Mouse (Mus musculus) retina, adult 2 months (tissue): Measurements from ENCODE around the gene Chn1.

ENCODE experiments used
- DNase-seq: peaks from one replicate; pipeline ENCODE4 v3.0.0-alpha.2; 2012; ENCODE audit warnings: low read depth, low spot score

Gene Chn1

GRCm38 (mm10) chr2:73592231-73593100 is 182.7 kb downstream of the Chn1 start:
- no peak for DNase-seq

DNA sequence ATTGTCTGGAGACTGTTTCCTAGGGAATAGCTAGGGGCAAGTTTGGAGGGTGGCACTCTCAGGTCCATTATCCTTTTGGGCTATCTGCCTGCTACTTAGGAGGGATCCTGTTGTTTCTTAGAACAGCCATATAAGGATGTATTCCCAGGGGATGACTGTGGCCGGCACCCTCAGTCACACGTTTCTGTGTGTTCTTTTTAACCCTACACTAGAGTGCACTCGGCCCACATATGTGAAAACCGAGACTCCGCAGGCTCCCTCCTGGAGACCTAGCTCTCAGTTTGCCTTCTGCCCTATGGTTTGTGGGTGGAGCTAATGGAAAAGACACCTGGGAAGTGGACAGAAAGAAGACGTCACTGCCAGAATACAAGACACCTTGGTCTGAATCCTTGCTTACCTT is 183.9 kb downstream of the Chn1 start:
- DNase-seq: no peak

DNA sequence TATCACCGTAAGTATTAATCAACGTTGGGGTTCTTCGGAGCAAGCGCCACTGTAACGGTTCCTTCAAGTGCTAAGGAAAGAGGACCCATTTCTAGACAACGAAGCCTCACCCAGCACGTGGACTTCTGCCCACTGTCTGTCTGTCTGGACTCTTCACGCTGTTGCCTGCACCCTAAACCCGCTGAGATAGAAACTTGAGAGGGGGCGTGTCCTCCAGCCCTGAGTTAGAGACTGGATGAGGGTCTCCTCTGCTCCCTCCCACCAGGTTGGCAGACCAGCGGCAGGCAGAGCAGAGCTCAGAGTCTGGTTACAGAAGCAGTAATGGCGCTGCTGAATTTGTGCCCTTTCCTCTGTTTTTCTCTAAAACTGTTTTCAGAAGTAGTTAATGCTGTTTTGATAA is 185.0 kb downstream of the Chn1 start:
- no peak for DNase-seq

- DNase-seq: no peak
Observed at GRCm38 (mm10) chr2:73588951-73589350, 186.2 kb downstream of the Chn1 start.

GRCm38 (mm10) chr2:73587109-73587506 is 188.0 kb downstream of the Chn1 start:
- DNase-seq: no peak

GRCm38 (mm10) chr2:73586392-73587108 is 188.6 kb downstream of the Chn1 start:
- no peak for DNase-seq

DNA sequence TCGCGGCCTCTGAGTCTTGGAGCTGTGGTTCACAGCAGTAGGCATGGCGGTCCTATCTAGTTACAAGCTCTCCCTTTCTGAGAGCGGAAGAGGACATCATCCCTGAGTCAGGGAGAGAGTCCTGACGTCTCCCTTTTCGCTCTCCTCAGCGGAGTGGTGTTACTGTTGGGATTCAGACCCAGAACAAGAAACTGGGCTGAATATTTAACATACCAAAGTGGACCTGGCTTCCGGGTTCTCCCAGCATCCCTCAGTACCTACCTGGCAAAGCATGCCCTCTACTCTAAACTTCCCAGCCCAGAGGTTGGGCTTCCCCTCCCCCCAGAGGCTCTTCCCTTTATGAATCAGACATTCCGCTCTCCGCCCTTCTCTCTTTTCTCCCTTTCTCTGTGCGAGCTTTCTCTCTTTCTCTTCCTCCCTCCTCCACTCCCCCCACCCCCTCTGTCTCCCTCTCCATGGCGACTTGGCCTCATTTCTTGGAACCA is 189.8 kb downstream of the Chn1 start:
- DNase-seq: no peak

DNA sequence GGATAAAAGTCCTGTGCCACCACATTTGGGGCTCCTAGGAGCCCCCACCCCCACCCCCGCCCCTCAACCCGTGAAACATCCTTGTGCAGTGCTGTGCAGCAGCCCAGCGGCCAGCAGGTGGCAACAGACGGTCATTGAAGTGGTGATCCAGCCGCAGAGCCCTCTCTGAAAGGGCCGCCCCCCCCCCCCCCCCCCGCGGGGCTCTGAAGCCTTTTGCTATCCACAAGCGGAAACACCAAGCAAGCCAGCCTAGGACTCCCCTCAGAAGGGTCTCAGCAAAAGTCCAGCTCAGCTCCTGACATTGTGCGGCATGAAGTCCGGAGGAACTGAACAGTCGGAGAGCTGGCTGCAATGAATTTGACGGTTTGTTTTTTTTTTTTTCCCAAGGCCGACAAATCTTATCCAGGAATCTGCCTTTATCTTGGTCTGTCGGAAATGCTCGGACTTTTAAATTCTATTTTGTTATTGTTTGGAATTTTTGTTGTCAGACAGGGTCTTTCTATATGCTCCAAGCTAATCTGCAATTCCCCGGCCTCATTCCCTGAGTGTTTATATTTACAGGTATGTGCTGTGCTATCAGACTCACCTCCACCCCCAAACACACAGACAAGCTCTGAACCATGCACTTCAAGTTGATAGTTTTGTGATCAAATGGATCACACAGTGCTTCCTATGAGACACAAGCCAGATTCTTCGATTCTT is 190.3 kb downstream of the Chn1 start:
- DNase-seq: peak; percentile 63

DNA sequence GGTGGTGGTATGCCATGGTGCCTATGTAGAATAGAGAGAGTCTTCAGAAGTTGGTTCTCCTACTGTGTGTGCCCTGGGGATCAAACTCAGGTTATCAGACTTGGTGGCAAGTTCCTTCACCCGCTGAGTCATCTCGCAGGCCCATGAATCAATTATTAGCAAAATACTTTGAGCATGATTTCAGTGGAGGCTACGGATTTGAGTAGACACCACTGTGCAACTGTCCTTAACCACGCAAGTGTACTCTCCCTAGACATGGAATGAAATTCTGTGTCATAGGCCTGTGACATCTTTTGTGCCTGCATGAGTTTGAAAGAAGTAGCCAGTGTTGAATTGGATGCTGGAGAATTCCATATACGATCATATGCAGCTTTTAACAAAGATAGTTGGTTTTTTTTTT is 194.4 kb downstream of the Chn1 start:
- no peak for DNase-seq

DNA sequence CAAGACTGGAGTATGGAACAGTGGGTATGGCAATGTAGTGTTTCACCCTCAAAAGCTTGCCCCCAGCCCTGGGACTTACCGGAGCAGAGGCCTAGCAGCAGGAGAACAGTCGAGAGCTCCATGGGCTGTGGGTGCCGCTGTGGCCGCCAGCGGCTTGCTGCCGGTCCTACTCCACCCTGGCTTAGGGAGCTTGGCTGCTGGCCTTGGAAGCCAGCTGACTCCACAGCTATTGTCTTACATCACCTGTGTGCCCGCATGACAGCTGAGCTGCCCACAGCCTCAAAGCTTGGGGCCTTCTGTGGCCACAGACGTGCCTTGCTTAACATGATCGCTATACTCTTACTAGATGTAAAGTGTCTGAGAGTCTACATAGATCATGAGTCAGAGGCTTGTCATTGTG is 195.0 kb downstream of the Chn1 start, which contains the start of gene Chrna1:
Gene Chrna1, minus strand, starts transcription at position 173 of the 400 bp plus-strand sequence.
- DNase-seq: no peak

DNA sequence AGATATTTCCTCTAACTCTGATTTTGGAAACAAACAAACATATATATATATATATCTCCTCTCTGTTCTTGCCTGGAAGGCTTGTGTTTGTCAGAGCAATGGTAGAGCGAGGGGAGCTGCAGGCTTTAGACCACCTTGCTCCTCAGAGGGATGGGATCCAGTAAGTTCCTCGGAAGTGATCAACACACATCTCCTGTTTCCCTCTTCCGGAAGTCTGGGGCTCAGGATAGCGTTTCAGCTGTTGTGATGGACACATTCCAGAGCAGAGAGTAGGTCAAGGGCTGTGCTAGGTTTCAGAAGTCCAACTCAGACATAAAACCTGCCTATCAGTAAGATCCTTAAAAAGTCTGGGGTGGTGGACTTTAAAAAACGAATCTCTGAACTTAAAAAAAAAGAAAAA is 196.0 kb downstream of the Chn1 start:
- no peak for DNase-seq

DNA sequence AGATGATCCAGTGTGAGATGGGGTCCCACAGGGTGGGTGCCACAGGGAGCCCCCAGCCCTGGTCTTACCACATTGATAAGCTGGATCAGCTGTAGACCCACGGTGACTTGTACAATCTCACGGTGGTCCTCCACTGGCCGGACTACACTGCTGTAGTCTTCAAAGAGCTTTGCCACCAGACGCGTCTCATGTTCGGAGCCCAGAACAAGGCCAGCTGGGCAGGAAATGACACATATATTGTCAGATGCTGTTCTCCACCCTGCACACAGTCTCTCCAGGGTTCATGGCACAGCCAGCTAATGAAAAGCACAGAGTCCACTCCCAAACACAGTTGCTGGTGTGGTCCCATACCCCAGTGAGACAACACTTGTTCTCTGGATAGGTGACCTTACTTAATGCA is 200.7 kb downstream of the Chn1 start:
- DNase-seq: no peak

- no peak for DNase-seq
Observed at GRCm38 (mm10) chr2:73573556-73573955, 201.6 kb downstream of the Chn1 start.

- DNase-seq: peak; percentile 70
Observed at GRCm38 (mm10) chr2:73572539-73573372, 202.4 kb downstream of the Chn1 start.

DNA sequence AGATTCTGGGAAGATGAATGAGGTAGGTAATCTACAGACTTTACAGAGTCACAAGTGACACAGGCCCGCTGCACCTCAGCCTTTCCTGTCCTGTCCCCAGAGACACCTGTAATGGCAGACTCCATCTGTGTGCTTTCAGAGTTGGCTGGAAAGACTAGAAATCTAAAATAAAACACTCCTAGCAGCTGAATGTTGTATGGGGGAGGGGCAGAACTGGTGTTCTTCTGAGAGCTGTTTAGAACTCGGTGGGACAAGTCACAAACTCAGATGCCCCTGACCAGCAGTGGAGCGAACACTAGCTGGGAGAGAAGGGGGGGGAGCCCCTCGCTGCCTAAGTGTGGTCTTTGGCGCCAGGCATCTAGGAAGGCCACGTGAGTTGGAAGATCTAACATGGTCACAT is 203.2 kb downstream of the Chn1 start:
- no peak for DNase-seq

DNA sequence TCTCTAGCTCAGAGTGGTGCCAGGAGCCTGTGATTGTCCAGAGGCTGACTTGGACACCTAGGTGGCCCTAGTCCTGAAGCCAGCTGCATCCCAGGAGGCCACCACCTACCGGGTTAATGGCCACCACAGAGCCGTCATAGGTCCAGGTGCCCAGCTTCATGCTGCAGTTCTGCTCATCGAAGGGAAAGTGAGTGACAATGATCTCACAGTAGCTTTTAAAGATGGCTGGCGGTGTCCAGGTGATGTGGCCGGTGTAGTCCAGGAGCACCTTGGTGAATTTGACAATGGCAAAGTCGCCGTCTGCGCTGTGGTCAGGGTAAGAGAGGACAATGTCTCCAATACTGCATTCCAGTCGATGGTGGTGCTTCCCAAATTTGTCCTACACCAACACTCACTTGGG is 203.8 kb downstream of the Chn1 start:
- DNase-seq: no peak

GRCm38 (mm10) chr2:73566989-73567605 is 208.0 kb downstream of the Chn1 start:
- no peak for DNase-seq

GRCm38 (mm10) chr2:73566162-73566561 is 209.0 kb downstream of the Chn1 start:
- DNase-seq: no peak

- DNase-seq: no peak
Observed at GRCm38 (mm10) chr2:73563690-73564089, 211.5 kb downstream of the Chn1 start.

- DNase-seq: no peak
Observed at GRCm38 (mm10) chr2:73562656-73563055, 212.5 kb downstream of the Chn1 start.

DNA sequence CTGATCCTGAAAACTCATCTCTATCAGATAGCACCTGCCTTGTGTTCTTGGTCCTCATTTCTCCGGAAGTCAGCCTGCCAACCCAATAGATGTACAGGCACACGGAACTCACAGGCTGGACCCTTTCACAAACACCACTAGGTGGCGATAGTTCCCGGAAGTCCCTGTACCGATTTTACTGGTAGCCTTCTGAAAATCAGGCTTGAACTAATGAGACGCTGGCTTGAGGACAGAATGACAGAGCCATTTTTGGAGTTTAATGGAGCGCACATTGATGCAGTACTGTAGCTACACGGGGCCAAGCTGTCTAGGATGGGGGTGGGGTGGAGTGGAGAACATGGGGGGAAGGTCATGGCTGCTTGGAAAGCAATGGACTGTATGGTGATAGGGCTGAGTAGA is 213.5 kb downstream of the Chn1 start:
- no peak for DNase-seq
